Mouse (Mus musculus) embryo, embryonic 9.5 days (tissue): ENCODE data around the gene 4933405O20Rik.

ENCODE experiments used
- DNase-seq: peaks from one replicate; pipeline ENCODE4 v3.0.0-alpha.2; 2017; ENCODE audit errors: extremely low spot score

The 4933405O20Rik gene

DNA sequence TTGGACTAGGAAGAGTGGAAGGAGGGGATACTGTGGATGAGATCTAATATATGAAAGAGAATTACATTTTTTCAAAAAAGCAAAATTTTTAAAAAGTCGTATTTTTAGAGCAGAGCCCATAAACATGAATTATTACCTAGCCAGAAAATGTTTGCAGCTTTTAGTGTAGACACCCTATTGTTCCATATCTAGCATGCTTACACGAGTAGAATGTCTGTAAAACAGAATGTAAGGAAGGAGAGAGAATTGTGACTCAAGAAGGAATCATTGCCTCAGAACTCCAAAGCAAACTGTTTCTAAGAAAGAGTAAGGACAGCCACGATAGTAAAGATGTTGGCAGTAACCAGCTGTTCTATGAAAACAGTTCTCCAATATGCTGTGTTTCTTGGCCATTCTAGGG lies at the start of gene 4933405O20Rik:
4933405O20Rik (plus strand) TSS at position 301 of the 400 bp plus-strand sequence.
- no peak for DNase-seq

DNA sequence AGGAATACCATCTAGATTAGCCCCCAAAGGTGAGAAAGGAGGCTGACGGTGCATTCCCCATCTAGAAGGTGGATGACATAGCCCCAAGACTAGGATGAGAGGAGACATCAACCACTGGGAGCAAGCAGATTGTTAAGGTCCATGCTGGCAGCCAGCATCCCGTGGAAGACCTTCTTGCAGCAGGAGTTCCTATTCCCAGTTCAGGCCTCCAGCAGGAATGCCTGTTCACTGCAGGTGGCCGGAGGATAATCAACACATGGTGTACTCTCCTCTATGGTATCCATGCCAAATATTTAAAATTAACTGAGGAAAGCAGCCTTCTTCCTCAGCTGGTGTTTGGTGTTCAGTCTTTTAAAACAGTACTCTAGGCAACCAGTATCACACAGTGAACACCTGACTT lies 49.4 kb upstream of the 4933405O20Rik start:
- DNase-seq = no peak

DNA sequence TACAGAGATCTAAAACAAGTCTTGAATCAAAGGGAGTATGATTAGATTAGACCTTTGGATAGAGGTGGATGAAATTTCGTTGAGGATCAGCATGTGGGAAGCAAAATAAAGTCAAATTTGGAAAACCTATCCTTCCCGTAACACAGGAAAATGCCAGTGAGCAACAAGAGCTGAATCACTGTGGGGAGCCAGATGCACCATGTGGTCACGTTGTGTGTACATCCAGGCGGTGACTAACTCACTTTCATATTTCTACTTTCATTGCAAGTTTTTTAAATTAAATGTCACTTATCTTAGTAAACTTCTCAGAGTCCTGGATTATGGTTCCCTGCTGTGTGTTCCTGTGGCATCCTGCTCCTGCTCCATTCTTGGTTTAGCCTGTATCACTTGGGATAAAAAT lies 47.6 kb upstream of the 4933405O20Rik start:
- DNase-seq = no peak

DNA sequence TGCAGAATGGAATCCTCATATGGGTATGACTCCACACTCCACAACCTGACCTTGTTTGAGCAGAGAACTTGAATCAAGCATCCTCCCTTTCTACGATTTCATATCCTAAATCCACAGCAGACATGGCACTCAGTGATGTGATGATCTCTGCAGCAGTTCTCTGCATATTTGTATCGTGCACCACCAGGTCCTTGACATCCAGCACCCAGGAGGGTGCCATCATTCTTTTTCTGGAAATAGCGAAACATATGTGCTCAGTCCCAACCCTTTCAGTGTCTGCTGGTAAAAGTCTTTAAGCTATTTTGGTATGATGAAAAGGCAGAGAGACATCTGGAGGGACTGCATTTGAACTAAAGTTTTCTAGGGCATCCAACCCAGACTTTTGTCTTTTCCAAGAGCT lies 36.3 kb upstream of the 4933405O20Rik start:
- DNase-seq = no peak

DNA sequence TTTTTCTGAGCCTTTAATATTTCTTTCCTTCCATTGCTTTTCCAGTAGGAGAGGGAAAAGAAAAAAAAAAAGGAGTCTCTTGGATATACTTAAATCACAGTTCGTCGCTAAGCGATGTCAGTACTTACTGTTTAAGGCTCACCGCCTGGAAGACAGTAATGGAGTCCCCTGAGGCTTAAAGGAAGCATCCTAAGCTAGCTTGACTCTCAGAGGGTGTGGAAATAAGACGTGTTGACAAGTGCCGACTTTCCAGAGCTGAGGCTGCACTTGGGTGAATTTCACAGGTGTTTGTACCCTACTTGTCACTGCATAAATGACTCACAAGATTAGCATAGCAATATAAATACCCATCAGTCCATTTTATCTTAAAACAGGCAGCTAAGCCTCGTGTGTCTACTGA lies 25.1 kb upstream of the 4933405O20Rik start:
- no peak for DNase-seq

DNA sequence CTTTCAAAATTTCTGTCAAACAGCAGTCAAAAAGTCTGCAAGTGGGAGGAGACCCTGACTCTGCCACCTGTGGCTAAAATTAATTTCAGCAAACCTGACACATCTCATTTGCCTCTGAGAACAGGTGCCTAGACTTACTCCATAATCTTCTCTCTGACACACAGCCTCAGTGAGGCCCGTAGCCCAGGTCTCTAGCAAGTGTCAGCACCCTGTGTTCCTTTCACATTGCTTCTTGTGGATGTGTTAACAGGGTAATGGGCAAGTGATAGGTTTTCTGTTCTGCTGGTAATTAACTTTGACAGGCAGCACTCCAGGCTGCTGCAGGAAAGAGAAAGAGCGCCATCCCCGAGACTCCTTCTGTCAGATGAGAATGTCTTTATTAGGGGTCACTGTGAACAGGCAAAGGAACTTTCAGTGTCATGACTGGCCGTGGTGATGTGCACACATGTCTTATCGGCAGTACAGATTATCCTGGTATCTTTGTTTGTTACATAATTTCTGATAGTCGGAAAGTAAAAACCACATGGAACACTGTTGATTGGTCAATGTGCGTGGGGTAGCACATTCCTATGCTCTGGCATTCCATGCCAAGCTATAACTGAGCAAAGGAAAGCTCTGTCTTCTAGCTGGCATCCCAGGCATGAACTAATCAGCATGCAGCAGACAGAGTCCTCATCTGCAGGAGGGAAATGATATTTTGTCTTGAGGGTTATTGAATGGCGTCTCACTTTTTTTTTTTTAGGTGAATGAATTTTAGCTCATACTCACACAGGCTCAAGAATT lies 10.2 kb upstream of the 4933405O20Rik start:
- no peak for DNase-seq

DNA sequence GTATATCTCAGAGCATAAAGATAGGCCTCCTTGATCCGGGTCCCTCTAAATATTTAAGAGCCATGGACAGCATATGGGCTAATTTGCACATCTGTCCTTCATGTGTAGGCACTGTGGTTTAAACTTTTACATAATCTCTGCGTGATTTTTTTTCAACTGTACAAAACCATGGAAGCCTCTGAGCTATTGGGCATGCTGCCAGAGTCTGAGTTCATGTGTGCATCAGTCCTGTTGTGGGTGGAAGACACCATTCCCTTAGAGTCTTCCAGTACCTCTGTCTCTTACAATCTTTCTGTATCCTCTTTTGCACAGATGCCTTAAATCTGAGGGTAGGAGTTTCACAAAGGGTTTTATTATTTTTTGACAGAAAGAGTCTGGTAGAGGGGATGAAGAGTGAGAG lies 15.1 kb downstream of the 4933405O20Rik start:
- no peak for DNase-seq

DNA sequence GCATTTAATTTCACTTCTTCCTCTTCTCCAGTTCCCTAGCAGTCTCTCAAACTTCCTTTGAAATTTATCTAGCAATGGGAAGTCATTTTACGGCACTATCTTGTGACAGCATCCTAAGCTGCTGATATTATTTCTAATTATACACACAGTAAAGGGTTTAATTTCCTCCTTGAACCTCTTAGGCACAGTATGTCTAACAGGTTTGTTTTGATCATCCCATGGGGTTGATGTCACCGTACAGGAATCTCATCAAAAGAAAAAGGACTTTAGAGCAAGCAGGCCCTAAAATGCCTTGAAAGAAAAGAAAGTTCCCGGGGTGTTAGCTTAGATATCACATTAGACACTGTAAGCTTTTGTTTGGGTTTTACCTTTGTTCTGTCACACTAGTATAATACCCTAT lies 30.2 kb downstream of the 4933405O20Rik start:
- no peak for DNase-seq

DNA sequence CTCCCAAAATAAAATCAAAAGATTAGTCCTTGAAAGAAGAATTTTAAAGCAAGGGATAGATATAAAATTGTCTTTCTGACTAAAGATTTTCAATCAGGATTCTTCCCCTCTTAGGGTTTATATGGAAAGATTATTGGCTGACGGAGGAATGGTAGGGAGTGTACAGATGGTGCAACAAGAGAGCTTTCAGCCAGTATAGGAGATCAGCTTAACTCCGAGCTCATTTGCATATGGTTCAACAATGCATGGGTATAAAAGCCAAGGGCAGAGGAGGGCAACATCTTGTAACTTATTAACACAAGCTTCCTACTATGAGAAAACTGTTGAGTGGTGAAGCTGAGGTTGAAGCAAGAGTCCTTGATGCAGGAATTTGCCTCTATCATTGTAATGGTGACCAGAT lies 34.2 kb downstream of the 4933405O20Rik start:
- DNase-seq = no peak
